Mouse (Mus musculus) heart, embryonic 12.5 days (tissue): ENCODE measurements around the gene Rxrb. TPM values are rescaled to one million over a fixed set of nuclear protein-coding genes. Genes with fewer than 3 reads are reported as not detected.
A peak's percentile ranks its signal among the peaks of the same experiment; 100 is the strongest.

Source experiments
- ATAC-seq: fragments of 200-750 bp; cut with Nextera tagmentation; 2 replicates; pipeline ENCODE4 v1.8.0; 2017; ENCODE audit warnings: moderate TSS enrichment, moderate library complexity; ENCODE audit not compliant: insufficient number of reproducible peaks, low FRiP score
- H3K27ac ChIP-seq: fragments of 300-500 bp; sonication (generic); 2 replicates; pipeline ENCODE4 v1.5.1; 2016; ENCODE audit warnings: mild to moderate bottlenecking, moderate library complexity; ENCODE audit not compliant: poor library complexity, severe bottlenecking
- H3K27me3 ChIP-seq: fragments of 300-500 bp; sonication (generic); replicated peaks from 2 replicates; pipeline ENCODE4 v1.6.1; 2016; ENCODE audit warnings: mild to moderate bottlenecking, moderate library complexity
- H3K36me3 ChIP-seq: fragments of 300-500 bp; sonication (generic); 2 replicates; pipeline ENCODE4 v1.6.1; 2016; ENCODE audit warnings: mild to moderate bottlenecking, moderate library complexity
- H3K4me1 ChIP-seq: fragments of 300-500 bp; sonication (generic); replicated peaks from 2 replicates; pipeline ENCODE4 v1.6.1; 2016; ENCODE audit warnings: mild to moderate bottlenecking
- H3K4me2 ChIP-seq: fragments of 300-500 bp; sonication (generic); 2 replicates; pipeline ENCODE4 v1.6.1; 2016; ENCODE audit warnings: mild to moderate bottlenecking, moderate library complexity
- H3K4me3 ChIP-seq: fragments of 300-500 bp; sonication (generic); 2 replicates; pipeline ENCODE4 v1.5.1; 2016; ENCODE audit warnings: mild to moderate bottlenecking
- H3K9ac ChIP-seq: fragments of 300-500 bp; sonication (generic); 2 replicates; pipeline ENCODE4 v1.6.1; 2016; ENCODE audit warnings: mild to moderate bottlenecking, moderate library complexity
- H3K9me3 ChIP-seq: fragments of 300-500 bp; sonication (generic); replicated peaks from 2 replicates; pipeline ENCODE4 v1.6.1; 2016; ENCODE audit warnings: mild to moderate bottlenecking, moderate library complexity
- WGBS: fragments of 180-500 bp; shearing (Covaris S2); methylation state at CpG from one replicate; pipeline ENCODE4 v1.1.7; 2016; 5-methylcytosine and 5-hydroxymethylcytosine counted together
- microRNA counts: library from miRNA; unstranded; fragments of <30 nt; microRNA quantifications from one replicate; lab custom pipeline; 2017
- microRNA-seq: library from miRNA; unstranded; fragments of <30 nt; microRNA quantifications from one replicate; pipeline ENCODE4, GENCODE M21; 2017
- polyA plus RNA-seq: library from polyadenylated mRNA; unstranded; fragments of >200 nt; fragmentation: Nextera tagmentation; extraction: Ambion mirVana; gene quantifications from 2 replicates; pipeline ENCODE4 v1.2.1, GENCODE M21; 2016

Rxrb gene
- polyA plus RNA-seq, 1 experiment from 2014 or later: 34.7 TPM

DNA sequence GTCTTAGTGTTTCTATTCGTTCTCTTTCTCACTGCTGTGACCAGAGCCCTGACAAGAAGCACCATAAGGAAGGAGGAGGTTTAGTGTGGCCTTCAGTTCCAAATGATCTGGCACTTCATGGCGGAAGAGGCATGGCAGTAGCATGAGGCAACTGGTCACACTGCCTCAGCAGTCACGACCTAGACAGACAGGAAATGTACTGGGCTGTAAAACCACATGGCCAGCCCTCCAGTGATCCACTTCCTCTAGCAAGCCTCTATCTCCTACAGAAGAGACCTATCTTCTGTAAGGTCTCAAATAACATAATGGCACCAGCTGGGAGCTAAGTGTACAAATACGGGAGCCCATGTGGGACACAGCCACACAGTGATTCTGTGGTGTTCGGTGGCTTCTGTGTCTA lies 40.5 kb downstream of the Rxrb start:
- no peak overlapping the region for H3K9ac ChIP-seq
- no peak overlapping the region for H3K27ac ChIP-seq
- H3K4me1 ChIP-seq: peaks cover 7% of the 10 kb centered on the region; the same call in 1 of the 2 replicates
- H3K36me3 ChIP-seq: no peaks in the 10 kb centered on the region
- no peak overlapping the region for H3K4me2 ChIP-seq
- no peak for ATAC-seq
- H3K27me3 ChIP-seq: peaks cover 32% of the 10 kb centered on the region
- WGBS: 68% methylated on average over 5 of the region's 5 CpGs
- H3K9me3 ChIP-seq: no peaks in the 10 kb centered on the region
- no peak overlapping the region for H3K4me3 ChIP-seq

GRCm38 (mm10) chr17:34075271-34075670 lies 43.7 kb downstream of the Rxrb start:
- H3K36me3 ChIP-seq: no peaks in the 10 kb centered on the region
- H3K4me2 ChIP-seq: no peak overlapping the region
- 37% methylated on average over 7 of the region's 7 CpGs for WGBS
- H3K27me3 ChIP-seq: peaks cover 36% of the 10 kb centered on the region
- H3K9me3 ChIP-seq: no peaks in the 10 kb centered on the region
- no peak overlapping the region for H3K27ac ChIP-seq
- no peak for ATAC-seq
- no peak overlapping the region for H3K4me3 ChIP-seq
- no peak overlapping the region for H3K9ac ChIP-seq
- H3K4me1 ChIP-seq: peaks cover 7% of the 10 kb centered on the region; the same call in 1 of the 2 replicates

DNA sequence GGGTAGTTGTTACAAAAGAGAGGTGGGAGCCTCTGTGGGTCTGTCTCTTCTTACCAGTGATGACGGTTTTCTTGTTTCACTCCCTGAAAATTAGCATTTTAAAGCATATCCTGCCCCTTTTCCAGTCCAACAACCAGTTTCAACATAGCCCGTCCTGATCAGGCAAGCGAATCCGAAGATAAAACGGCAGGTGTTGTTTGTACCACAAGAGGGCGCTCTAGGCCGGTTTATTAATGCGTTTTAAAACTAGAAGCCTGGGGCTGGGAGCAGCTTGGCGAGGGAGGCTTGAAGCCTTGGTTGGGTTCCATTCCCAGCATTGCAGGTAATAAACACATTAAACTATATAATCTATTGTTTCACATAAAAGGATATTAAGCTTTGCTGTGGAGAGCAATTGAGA lies 45.9 kb downstream of the Rxrb start:
- peaks cover 43% of the 10 kb centered on the region for H3K27me3 ChIP-seq
- ATAC-seq: no peak
- H3K9ac ChIP-seq: no peak overlapping the region
- no peak overlapping the region for H3K4me3 ChIP-seq
- H3K4me1 ChIP-seq: peaks cover 7% of the 10 kb centered on the region; the same call in 1 of the 2 replicates
- no peaks in the 10 kb centered on the region for H3K36me3 ChIP-seq
- H3K4me2 ChIP-seq: no peak overlapping the region
- H3K27ac ChIP-seq: no peak overlapping the region
- no peaks in the 10 kb centered on the region for H3K9me3 ChIP-seq
- WGBS: under 1% methylated on average over 9 of the region's 9 CpGs

DNA sequence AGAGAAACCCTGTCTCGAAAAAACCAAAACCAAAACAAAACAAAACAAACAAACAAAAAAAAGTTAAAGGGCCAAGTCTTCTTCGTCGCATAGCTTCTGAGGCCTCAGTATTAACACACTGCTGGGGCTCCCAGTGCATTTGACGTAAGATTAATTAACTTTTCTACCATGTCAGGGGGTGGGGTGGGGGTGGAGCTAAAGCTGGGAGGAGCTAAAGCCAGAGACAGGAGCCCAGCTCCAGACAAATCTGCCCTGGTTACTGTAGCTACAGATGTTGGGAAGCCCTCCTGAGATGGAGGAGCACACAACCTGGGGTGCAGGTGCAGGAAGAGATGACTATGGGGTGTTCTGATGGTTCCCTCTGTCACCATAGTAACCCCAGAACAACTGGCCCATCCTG lies 46.5 kb downstream of the Rxrb start:
- Histone ChIP-seq H3K27ac (no peak overlapping the region), H3K4me2 (no peak overlapping the region), H3K9me3 (no peaks in the 10 kb centered on the region), H3K9ac (no peak overlapping the region), H3K36me3 (no peaks in the 10 kb centered on the region), H3K4me1 (peaks cover 7% of the 10 kb centered on the region; the same call in 1 of the 2 replicates), H3K4me3 (no peak overlapping the region), H3K27me3 (peaks cover 47% of the 10 kb centered on the region)
- no peak for ATAC-seq
- WGBS: 57% methylated on average over 4 of the region's 4 CpGs

- H3K9ac ChIP-seq: no peak overlapping the region
- H3K4me1 ChIP-seq: peaks cover 7% of the 10 kb centered on the region; the same call in 1 of the 2 replicates
- no peak overlapping the region for H3K27ac ChIP-seq
- WGBS: 84% methylated on average over 11 of the region's 11 CpGs
- H3K9me3 ChIP-seq: no peaks in the 10 kb centered on the region
- no peak overlapping the region for H3K4me3 ChIP-seq
- no peaks in the 10 kb centered on the region for H3K36me3 ChIP-seq
- H3K4me2 ChIP-seq: no peak overlapping the region
- H3K27me3 ChIP-seq: peaks cover 43% of the 10 kb centered on the region
- no peak for ATAC-seq
Observed at GRCm38 (mm10) chr17:34079002-34079401, 47.4 kb downstream of the Rxrb start.

- H3K9me3 ChIP-seq: no peaks in the 10 kb centered on the region
- peaks cover 7% of the 10 kb centered on the region; the same call in 1 of the 2 replicates for H3K4me1 ChIP-seq
- no peaks in the 10 kb centered on the region for H3K36me3 ChIP-seq
- no peak overlapping the region for H3K4me2 ChIP-seq
- WGBS: 23% methylated on average over 5 of the region's 5 CpGs
- H3K27me3 ChIP-seq: peaks cover 45% of the 10 kb centered on the region
- no peak overlapping the region for H3K27ac ChIP-seq
- ATAC-seq: peak; percentile 52; the same call in 1 of the 2 replicates
- H3K9ac ChIP-seq: no peak overlapping the region
- H3K4me3 ChIP-seq: no peak overlapping the region
Observed at GRCm38 (mm10) chr17:34079621-34080020, 48.0 kb downstream of the Rxrb start.

- H3K9ac ChIP-seq: no peak overlapping the region
- H3K4me2 ChIP-seq: no peak overlapping the region
- ATAC-seq: no peak
- no peak overlapping the region for H3K27ac ChIP-seq
- peaks cover 40% of the 10 kb centered on the region for H3K27me3 ChIP-seq
- H3K36me3 ChIP-seq: no peaks in the 10 kb centered on the region
- WGBS: 11% methylated on average over 8 of the region's 8 CpGs
- H3K4me3 ChIP-seq: no peak overlapping the region
- H3K4me1 ChIP-seq: no peaks in the 10 kb centered on the region
- no peaks in the 10 kb centered on the region for H3K9me3 ChIP-seq
Observed at GRCm38 (mm10) chr17:34083104-34083503, 51.5 kb downstream of the Rxrb start.

DNA sequence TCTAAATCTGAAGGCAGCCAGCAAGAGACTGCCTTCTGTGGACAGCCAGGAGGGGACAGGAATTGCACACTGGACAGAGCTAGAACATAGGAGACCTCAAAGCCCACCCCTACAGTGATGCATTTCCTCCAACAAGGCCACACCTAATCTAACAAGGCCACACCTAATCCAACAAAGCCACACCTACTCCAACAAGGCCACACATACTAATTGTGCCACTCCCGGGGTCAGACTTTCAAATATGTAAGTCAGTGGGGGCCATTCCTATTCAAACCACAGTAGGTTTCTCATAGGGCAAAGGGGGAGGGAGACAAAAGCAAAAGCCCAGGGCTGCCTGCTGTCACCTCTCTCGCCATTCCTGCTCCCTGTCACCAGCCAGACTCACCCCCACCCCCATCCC lies 55.8 kb downstream of the Rxrb start:
- Histone ChIP-seq H3K27ac (no peak overlapping the region), H3K4me2 (no peak overlapping the region), H3K4me1 (peaks cover 4% of the 10 kb centered on the region; the same call in 1 of the 2 replicates), H3K9ac (no peak overlapping the region), H3K36me3 (no peaks in the 10 kb centered on the region), H3K9me3 (no peaks in the 10 kb centered on the region), H3K27me3 (peaks cover 28% of the 10 kb centered on the region), H3K4me3 (no peak overlapping the region)
- ATAC-seq: no peak
- 39% methylated on average over 2 of the region's 2 CpGs for WGBS

MicroRNAs within 50 kb of the gene (microRNA counts, 519-probe panel; counts per million panel counts)
- microRNA mmu-miR-219 (lab: Ali Mortazavi, UCI): not detected

Small RNA genes within 50 kb of the gene (microRNA-seq; reads per million reads assigned to microRNA genes)
- gene Mir219a-1: 0.71 reads per million
- gene Mir219c: not detected

Other genes starting within 250 kb of the Rxrb start
- 6.9 and 7.5 TPM in 2 replicates for gene Angptl4, start 250.0 kb upstream of the Rxrb start, polyA plus RNA-seq
- gene Kank3, start 221.3 kb upstream of the Rxrb start, polyA plus RNA-seq: 39.0 and 43.9 TPM in 2 replicates
- gene Rps28, start 207.2 kb upstream of the Rxrb start, polyA plus RNA-seq: 570 and 574 TPM in 2 replicates
- 431 and 466 TPM in 2 replicates for gene Ndufa7, start 207.2 kb upstream of the Rxrb start, polyA plus RNA-seq
- 41.5 and 43.8 TPM in 2 replicates for gene Cd320, start 188.7 kb upstream of the Rxrb start, polyA plus RNA-seq
- not detected in 2 replicates for gene Gm7029, start 158.0 kb upstream of the Rxrb start, polyA plus RNA-seq
- 3.5 and 5.5 TPM in 2 replicates for gene Kifc1, start 141.2 kb upstream of the Rxrb start, polyA plus RNA-seq
- gene Platr17, start 126.7 kb upstream of the Rxrb start, polyA plus RNA-seq: 0.24 and 0.29 TPM in 2 replicates
- 36.8 and 39.0 TPM in 2 replicates for gene Daxx, start 122.4 kb upstream of the Rxrb start, polyA plus RNA-seq
- 29.4 and 32.5 TPM in 2 replicates for gene Tapbp, start 115.9 kb upstream of the Rxrb start, polyA plus RNA-seq
- 17.0 and 17.7 TPM in 2 replicates for gene Zbtb22, start 115.9 kb upstream of the Rxrb start, polyA plus RNA-seq
- gene Rgl2, start 102.3 kb upstream of the Rxrb start, polyA plus RNA-seq: 46.3 and 48.4 TPM in 2 replicates
- gene Pfdn6, start 91.5 kb upstream of the Rxrb start, polyA plus RNA-seq: 127 and 129 TPM in 2 replicates
- gene Wdr46, start 91.2 kb upstream of the Rxrb start, polyA plus RNA-seq: 25.3 and 26.5 TPM in 2 replicates
- gene B3galt4, start 80.3 kb upstream of the Rxrb start, polyA plus RNA-seq: 7.2 and 7.4 TPM in 2 replicates
- 43.0 and 43.9 TPM in 2 replicates for gene Vps52, start 76.0 kb upstream of the Rxrb start, polyA plus RNA-seq
- 850 and 856 TPM in 2 replicates for gene Rps18, start 75.8 kb upstream of the Rxrb start, polyA plus RNA-seq
- gene H2-K1, start 31.5 kb upstream of the Rxrb start, polyA plus RNA-seq: 16.1 and 18.3 TPM in 2 replicates
- 14.9 and 16.5 TPM in 2 replicates for gene Ring1, start 7.1 kb upstream of the Rxrb start, polyA plus RNA-seq
- gene H2-Ke6, start 3.8 kb upstream of the Rxrb start, polyA plus RNA-seq: 46.7 and 48.0 TPM in 2 replicates
- gene Slc39a7, start 130 bp upstream of the Rxrb start, polyA plus RNA-seq: 128 and 130 TPM in 2 replicates
- gene Col11a2, start 7.6 kb downstream of the Rxrb start, polyA plus RNA-seq: 0.48 and 0.83 TPM in 2 replicates
- gene H2-Oa, start 60.5 kb downstream of the Rxrb start, polyA plus RNA-seq: 0.26 and 0.37 TPM in 2 replicates
- gene H2-DMa, start 87.7 kb downstream of the Rxrb start, polyA plus RNA-seq: 3.9 and 7.8 TPM in 2 replicates
- 89.4 and 90.6 TPM in 2 replicates for gene Brd2, start 90.8 kb downstream of the Rxrb start, polyA plus RNA-seq
- 0.21 TPM in 1 of 2 replicates, not detected in the other for gene H2-DMb2, start 111.5 kb downstream of the Rxrb start, polyA plus RNA-seq
- gene H2-DMb1, start 121.3 kb downstream of the Rxrb start, polyA plus RNA-seq: 0.33 and 0.41 TPM in 2 replicates
- gene Tap1, start 155.7 kb downstream of the Rxrb start, polyA plus RNA-seq: 1.1 TPM in 2 replicates
- 0.59 and 0.91 TPM in 2 replicates for gene Psmb9, start 156.0 kb downstream of the Rxrb start, polyA plus RNA-seq
- 1.9 and 2.0 TPM in 2 replicates for gene Psmb8, start 165.9 kb downstream of the Rxrb start, polyA plus RNA-seq
- gene Tap2, start 171.7 kb downstream of the Rxrb start, polyA plus RNA-seq: 1.3 and 1.7 TPM in 2 replicates
- 0.15 TPM in 1 of 2 replicates, not detected in the other for gene H2-Ob, start 207.1 kb downstream of the Rxrb start, polyA plus RNA-seq
- gene H2-Ab1, start 225.9 kb downstream of the Rxrb start, polyA plus RNA-seq: 11.8 and 15.2 TPM in 2 replicates